Mouse (Mus musculus) brain, adult 10 weeks (tissue): Measurements from ENCODE around the gene Uchl5. TPM values are rescaled to one million over a fixed set of nuclear protein-coding genes. Genes with fewer than 3 reads are reported as not detected.

ENCODE experiments used
- polyA plus RNA-seq: library from polyadenylated mRNA; stranded (reverse); fragments of 350-450 nt; fragmentation: Illumina TruSeq; extraction: RNeasy Lipid Tissue Mini Kit (QIAGEN cat#74804); gene quantifications from one replicate; pipeline ENCODE4 v1.2.3, GENCODE M21; 2015; ENCODE audit warnings: low read depth, low replicate concordance

Gene Uchl5
- polyA plus RNA-seq, result 56.0 TPM

DNA sequence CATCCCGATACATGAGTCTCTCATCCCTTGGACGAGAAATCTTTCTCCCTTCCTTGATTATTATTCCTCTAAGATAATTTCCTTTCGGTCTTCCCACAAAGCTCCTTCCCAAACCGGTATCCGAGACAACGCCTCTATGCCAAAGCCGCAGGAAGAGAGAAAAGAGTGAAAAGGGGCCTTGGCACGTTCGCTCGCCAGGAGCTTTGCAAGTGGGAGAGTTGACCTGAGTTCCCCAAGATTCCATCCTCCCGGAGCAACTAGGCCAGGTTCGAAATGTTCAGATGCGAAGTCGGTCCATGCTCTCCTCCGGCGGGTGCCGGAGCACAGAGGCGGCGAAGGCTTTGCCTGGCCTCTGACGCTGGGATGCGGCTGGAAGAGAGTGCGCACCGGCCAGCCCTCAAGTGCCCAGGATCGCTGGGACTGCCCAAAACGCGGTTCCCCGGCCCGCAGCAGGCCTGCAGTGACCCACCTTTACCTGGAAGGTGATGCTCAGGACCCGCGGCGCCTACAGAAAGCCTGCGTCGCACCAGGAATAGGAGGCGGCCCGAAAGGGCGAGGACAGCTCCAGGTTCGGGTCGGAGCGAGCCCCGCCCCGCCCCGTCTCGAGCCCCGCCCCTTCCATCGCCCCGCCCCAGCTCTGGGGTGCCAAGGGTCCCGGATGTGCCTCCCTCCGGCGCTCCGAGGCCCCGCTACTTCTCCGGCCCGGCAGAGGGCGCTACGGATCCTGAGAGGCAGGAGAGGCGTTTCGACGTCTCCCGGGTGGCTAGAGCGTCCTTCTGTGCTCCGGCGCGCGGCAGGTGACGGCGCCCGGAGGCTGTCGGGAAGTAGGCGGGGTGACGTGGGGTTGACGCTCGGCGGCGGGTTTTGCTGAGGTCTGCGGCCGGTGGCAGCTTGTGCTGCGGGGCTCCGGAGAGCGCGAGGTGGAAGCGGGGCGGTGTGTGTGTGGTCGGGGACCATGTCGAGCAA lies at the start of gene Uchl5, which contains the start of gene Trove2:
TSS of gene Uchl5 (plus strand) at position 827 of the 966 bp plus-strand sequence.
TSS of gene Trove2 (minus strand) at position 623 of the 966 bp plus-strand sequence.

Other genes starting within 250 kb of the Uchl5 start
- 16.9 TPM for gene B3galt2, start 136.6 kb upstream of the Uchl5 start, polyA plus RNA-seq
- 23.8 TPM for gene Cdc73, start 74.4 kb upstream of the Uchl5 start, polyA plus RNA-seq
- gene Glrx2, start 60.9 kb upstream of the Uchl5 start, polyA plus RNA-seq, result 122 TPM
- 25.0 TPM for gene Trove2, start 204 bp upstream of the Uchl5 start, polyA plus RNA-seq
- gene Rgs2, start 226.9 kb downstream of the Uchl5 start, polyA plus RNA-seq, result 66.6 TPM